Mouse (Mus musculus): ENCODE results near the gene Abraxas2.

DNA sequence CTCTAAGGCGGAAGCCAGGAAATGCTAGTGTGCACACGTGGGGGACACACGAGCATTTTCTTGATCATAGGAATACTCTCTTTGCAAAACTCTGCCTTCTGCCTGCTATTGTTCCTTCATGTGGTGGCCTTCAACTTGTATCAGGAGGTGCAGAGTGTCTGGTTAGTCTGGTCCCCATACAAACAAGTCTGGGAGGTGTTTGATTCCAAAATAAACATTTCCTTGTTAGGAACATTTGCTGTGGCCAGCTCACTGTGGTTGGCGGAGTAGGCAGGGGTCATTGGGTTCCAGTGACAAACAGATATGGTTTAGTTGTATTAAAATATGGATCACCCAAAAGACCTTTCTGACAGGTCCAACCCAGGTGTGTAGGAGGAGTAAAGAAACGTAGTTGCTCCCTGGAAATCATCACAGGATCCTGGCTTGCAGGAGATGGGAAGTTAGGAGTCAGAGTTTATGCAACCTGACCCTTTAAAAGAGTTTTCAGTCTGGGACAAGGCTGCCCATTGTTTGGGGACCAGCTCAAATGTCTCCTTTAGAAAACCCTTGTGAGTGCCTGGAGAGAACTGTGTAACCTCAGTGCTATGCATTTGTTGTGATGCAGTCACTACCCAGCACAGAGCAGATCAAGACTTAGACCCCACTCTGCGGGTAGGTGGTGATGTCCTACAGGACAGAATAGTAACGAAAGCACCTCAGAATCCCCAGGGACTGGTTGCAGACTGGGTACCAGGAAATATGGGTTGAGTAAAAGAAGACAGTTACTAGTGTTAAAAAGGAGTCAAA lies 28.2 kb downstream of the Abraxas2 start:
- TF ChIP-seq CTCF (IDR thresholded peaks at IDR 0.05; ENCODE audit: extremely low read depth, insufficient read depth, low read length), result no peak
- TF ChIP-seq POLR2A (IDR thresholded peaks at IDR 0.05; ENCODE audit: extremely low read depth, insufficient read depth, low read length), result no peak
